Mouse (Mus musculus): ENCODE results near the gene Fadd. TPM values are rescaled to one million over a fixed set of nuclear protein-coding genes. Genes with fewer than 3 reads are reported as not detected.

The Fadd gene
- polyA plus RNA-seq, 1 experiment = 10.3 TPM

DNA sequence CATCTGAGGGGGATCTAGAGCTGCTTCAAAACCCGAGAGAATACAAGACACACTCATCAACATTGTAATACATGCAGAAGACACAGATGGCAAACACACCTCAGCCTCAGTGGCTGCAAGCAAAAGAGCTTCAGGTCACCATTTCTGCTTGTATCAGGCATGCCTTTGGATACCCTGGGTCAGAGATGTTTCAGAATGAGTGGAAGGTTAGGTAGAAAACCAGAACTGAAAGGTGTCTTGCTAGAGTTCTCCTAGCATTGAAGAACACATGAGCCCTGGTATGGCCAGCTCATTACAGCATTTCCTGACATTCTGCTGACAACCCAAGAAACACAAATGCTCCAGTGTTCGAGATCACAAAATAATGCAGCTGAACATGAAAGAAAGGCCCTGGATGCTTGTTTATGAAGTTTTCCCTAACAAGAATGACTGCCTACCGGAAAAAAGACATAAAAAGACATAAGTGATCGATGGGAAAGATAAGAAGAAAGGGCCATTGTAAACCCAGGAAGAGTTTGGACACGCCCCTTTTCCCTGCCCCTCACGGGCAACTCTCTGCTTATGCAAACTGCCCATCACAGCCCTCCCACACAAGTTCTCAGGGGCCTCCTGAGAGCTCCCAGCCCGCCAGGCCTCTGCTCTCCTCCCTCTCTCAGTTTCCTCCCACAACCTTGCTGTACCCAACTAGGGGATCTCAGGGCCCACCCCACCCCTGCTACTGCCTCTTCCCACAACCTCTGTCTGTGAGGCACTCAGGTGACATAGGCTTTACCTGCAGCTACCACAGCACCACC is 50.5 kb downstream of the Fadd start:
- Histone ChIP-seq H3ac (ENCODE audit: control insufficient read depth, insufficient read length, low read depth) (no peak overlapping the region), H3K79me2 (ENCODE audit: control insufficient read depth, insufficient read depth) (peaks cover 89% of the 10 kb centered on the region), H3K4me3 (ENCODE audit: insufficient read depth, poor library complexity, severe bottlenecking) (no peak overlapping the region), H3K36me3 (ENCODE audit: control insufficient read depth, insufficient read depth) (no peaks in the 10 kb centered on the region), H3K27me3 (ENCODE audit: control insufficient read depth, insufficient read depth, insufficient read length) (no peaks in the 10 kb centered on the region), H3K79me3 (ENCODE audit: low read depth) (peaks cover 28% of the 10 kb centered on the region)
- no peak for TF ChIP-seq USF1 (IDR thresholded peaks at IDR 0.05; ENCODE audit: low read depth)
- TF ChIP-seq CTCF (IDR thresholded peaks at IDR 0.05; ENCODE audit: control insufficient read depth, insufficient read depth, insufficient read length) = no peak
- no peak for TF ChIP-seq MYOG (IDR thresholded peaks at IDR 0.05; ENCODE audit: control insufficient read depth, extremely low read depth, insufficient read length)
- TF ChIP-seq CEBPB (IDR thresholded peaks at IDR 0.05; ENCODE audit: low read depth) = no peak
- no peak for TF ChIP-seq FOSL1 (IDR thresholded peaks at IDR 0.05; ENCODE audit: insufficient read depth, low read length, poor library complexity, severe bottlenecking)
- TF ChIP-seq MAX (IDR thresholded peaks at IDR 0.05) = no peak
- TF ChIP-seq MYOD1 (IDR thresholded peaks at IDR 0.05; ENCODE audit: control insufficient read depth, insufficient read length, low read depth) = no peak

DNA sequence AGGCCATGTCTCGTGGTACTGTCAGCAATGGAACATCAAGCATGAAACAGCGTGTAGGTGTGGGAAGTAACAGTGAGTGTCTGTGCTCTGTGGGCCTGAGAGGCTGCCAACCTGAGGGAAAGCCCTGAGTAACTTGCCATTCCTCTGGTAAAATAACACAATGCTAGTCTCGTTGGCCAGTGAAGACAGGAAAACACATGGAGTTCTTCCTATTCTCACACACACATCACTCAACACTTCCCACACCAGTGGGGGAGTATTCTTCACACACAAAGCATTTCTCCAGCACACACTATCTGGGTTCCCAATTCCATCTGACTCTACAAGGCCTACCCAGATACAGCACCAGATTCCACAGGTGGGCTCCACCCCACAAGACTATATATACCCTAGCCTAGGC is 52.4 kb downstream of the Fadd start:
- Histone ChIP-seq H3K4me3 (ENCODE audit: insufficient read depth, poor library complexity, severe bottlenecking) (no peak overlapping the region), H3K79me2 (ENCODE audit: control insufficient read depth, insufficient read depth) (peaks cover 89% of the 10 kb centered on the region), H3K36me3 (ENCODE audit: control insufficient read depth, insufficient read depth) (no peaks in the 10 kb centered on the region), H3ac (ENCODE audit: control insufficient read depth, insufficient read length, low read depth) (no peak overlapping the region), H3K27me3 (ENCODE audit: control insufficient read depth, insufficient read depth, insufficient read length) (no peaks in the 10 kb centered on the region), H3K79me3 (ENCODE audit: low read depth) (peaks cover 22% of the 10 kb centered on the region)
- no peak for TF ChIP-seq MYOD1 (IDR thresholded peaks at IDR 0.05; ENCODE audit: control insufficient read depth, insufficient read length, low read depth)
- TF ChIP-seq FOSL1 (IDR thresholded peaks at IDR 0.05; ENCODE audit: insufficient read depth, low read length, poor library complexity, severe bottlenecking) = no peak
- no peak for TF ChIP-seq CTCF (IDR thresholded peaks at IDR 0.05; ENCODE audit: control insufficient read depth, insufficient read depth, insufficient read length)

DNA sequence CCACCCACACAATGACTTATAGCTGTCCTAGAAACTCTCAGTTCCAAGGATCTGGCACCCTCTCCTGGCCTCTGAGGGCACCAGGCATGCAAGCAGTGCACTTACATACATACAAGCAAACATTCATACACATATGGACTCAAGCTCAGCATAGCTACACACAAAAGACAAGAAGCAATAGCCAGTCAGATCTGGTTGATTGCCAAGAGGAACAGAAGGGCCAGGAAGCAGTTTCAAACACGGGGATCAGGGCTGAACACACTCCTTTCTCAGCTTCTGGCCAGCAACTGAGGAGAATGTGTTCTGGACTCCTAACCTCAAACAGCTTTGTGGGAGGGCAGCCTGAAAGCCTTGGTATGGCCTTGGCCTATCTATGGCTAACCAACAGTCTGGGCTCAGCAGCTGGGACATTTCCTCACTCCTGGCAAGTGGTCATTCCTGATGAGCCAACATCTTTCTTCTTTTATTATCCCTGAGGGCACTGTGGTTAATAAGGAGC is 54.5 kb downstream of the Fadd start:
- peaks cover 90% of the 10 kb centered on the region for H3K79me2 ChIP-seq (ENCODE audit: control insufficient read depth, insufficient read depth)
- H3K36me3 ChIP-seq (ENCODE audit: control insufficient read depth, insufficient read depth) = no peaks in the 10 kb centered on the region
- peaks cover 25% of the 10 kb centered on the region for H3K79me3 ChIP-seq (ENCODE audit: low read depth)
- no peak overlapping the region for H3ac ChIP-seq (ENCODE audit: control insufficient read depth, insufficient read length, low read depth)
- no peak overlapping the region for H3K4me3 ChIP-seq (ENCODE audit: insufficient read depth, poor library complexity, severe bottlenecking)
- no peaks in the 10 kb centered on the region for H3K27me3 ChIP-seq (ENCODE audit: control insufficient read depth, insufficient read depth, insufficient read length)
- TF ChIP-seq MYOD1 (IDR thresholded peaks at IDR 0.05; ENCODE audit: control insufficient read depth, insufficient read length, low read depth) (peak; percentile 81), CEBPB (IDR thresholded peaks at IDR 0.05; ENCODE audit: low read depth) (peak; percentile 49), USF1 (IDR thresholded peaks at IDR 0.05; ENCODE audit: low read depth) (no peak)

Other genes with a start within 250 kb of the Fadd start
- 177 TPM for gene Cttn, start 111.5 kb downstream of the Fadd start, polyA plus RNA-seq (2012; fragmentation: generic; extraction: Trizol)
- 25.6 TPM for gene Ppfia1, start 28.7 kb downstream of the Fadd start, polyA plus RNA-seq (2012; fragmentation: generic; extraction: Trizol)
- 2.7 TPM for gene Ano1, start 169.5 kb upstream of the Fadd start, polyA plus RNA-seq (2012; fragmentation: generic; extraction: Trizol)